Comparison of ENCODE assay signal across 11 mouse cellular contexts in genomic region chr15:77866583-77867220, GRCm38 (mm10). TPM values are rescaled to one million over a fixed set of nuclear protein-coding genes. Genes with fewer than 3 reads are reported as not detected.
DNase-seq lines count a peak whose midpoint lies in the region; ATAC-seq and TF ChIP-seq lines count a peak whose summit lies in the region.
"Had no signal": no experiment of that assay in that cellular context is flagged by ENCODE, and none has a peak within 500 bp of the region (broad histone marks: within the 10 kb centered on the region; RNA-seq: fewer than 3 reads in every experiment).

No protein-coding gene starts in this region.

- ATAC-seq in lung, postnatal 0 days = peak; percentile 57
- ATAC-seq in intestine, postnatal 0 days = peak; percentile 77
- peak; percentile 37; the same call in 1 of the 2 replicates for ATAC-seq in stomach, embryonic 14.5 days (ENCODE audit: insufficient number of reproducible peaks, insufficient read depth, low FRiP score, low read depth)
- no peak for ATAC-seq in forebrain, embryonic 16.5 days

- no peak overlapping the region for H3K9ac ChIP-seq in lung, postnatal 0 days (replicated peaks; ENCODE audit: low read depth)
- H3K9ac ChIP-seq in intestine, postnatal 0 days (ENCODE audit: low read depth, low read length) = no peak overlapping the region
- no peak overlapping the region for H3K9ac ChIP-seq in stomach, embryonic 14.5 days (replicated peaks; ENCODE audit: low read depth, low read length)
- no peak overlapping the region for H3K9ac ChIP-seq in forebrain, embryonic 16.5 days (replicated peaks; ENCODE audit: low read depth, low read length)
- H3K9ac ChIP-seq: embryonic facial prominence, embryonic 13.5 days; limb, embryonic 12.5 days; midbrain, embryonic 12.5 days had no signal

- no peaks in the 10 kb centered on the region for H3K36me3 ChIP-seq in lung, postnatal 0 days (ENCODE audit: insufficient read depth, low read length)
- H3K36me3 ChIP-seq in intestine, postnatal 0 days (ENCODE audit: control insufficient read depth, insufficient read depth) = no peaks in the 10 kb centered on the region
- no peaks in the 10 kb centered on the region for H3K36me3 ChIP-seq in stomach, embryonic 14.5 days (ENCODE audit: control insufficient read depth, insufficient read depth, low read length)
- no peaks in the 10 kb centered on the region for H3K36me3 ChIP-seq in forebrain, embryonic 16.5 days (ENCODE audit: control insufficient read depth, insufficient read depth)
- H3K36me3 ChIP-seq: embryonic facial prominence, embryonic 13.5 days; limb, embryonic 12.5 days; midbrain, embryonic 12.5 days had no signal

- DNase-seq in adrenal gland, adult (ENCODE audit: inconsistent age in 2 of 2, low spot score in 1 of 2) = peak; percentile 48 to 76
- no peak for DNase-seq in adrenal gland, adult 8-10 months
- DNase-seq in lung, postnatal 0 days (ENCODE audit: low spot score) = no peak
- no peak for DNase-seq in lung, postnatal 14 days
- DNase-seq in left cerebral cortex, adult 9 months (ENCODE audit: low spot score in 2 of 2) = no peak

- TF ChIP-seq EP300 in lung, postnatal 0 days (IDR thresholded peaks at IDR 0.05) = no peak

- no peak overlapping the region for H3K4me3 ChIP-seq in lung, postnatal 0 days (ENCODE audit: low read depth, low read length)
- H3K4me3 ChIP-seq in intestine, postnatal 0 days (ENCODE audit: low read depth, low read length) = no peak overlapping the region
- H3K4me3 ChIP-seq in stomach, embryonic 14.5 days (ENCODE audit: low read depth, low read length) = no peak overlapping the region
- H3K4me3 ChIP-seq in forebrain, embryonic 16.5 days (replicated peaks; ENCODE audit: low read length) = no peak overlapping the region
- H3K4me3 ChIP-seq: embryonic facial prominence, embryonic 13.5 days; limb, embryonic 12.5 days; midbrain, embryonic 12.5 days had no signal

- H3K9me3 ChIP-seq in lung, postnatal 0 days (ENCODE audit: low read length) = no peaks in the 10 kb centered on the region
- H3K9me3 ChIP-seq in intestine, postnatal 0 days (ENCODE audit: control insufficient read depth) = no peaks in the 10 kb centered on the region
- H3K9me3 ChIP-seq in stomach, embryonic 14.5 days (ENCODE audit: control insufficient read depth, low read depth, low read length) = no peaks in the 10 kb centered on the region
- no peaks in the 10 kb centered on the region for H3K9me3 ChIP-seq in forebrain, embryonic 16.5 days (ENCODE audit: control insufficient read depth, low read length)
- H3K9me3 ChIP-seq: embryonic facial prominence, embryonic 13.5 days; midbrain, embryonic 12.5 days had no signal

- H3K4me2 ChIP-seq in lung, postnatal 0 days (replicated peaks; ENCODE audit: low read depth, low read length) = no peak overlapping the region
- no peak overlapping the region for H3K4me2 ChIP-seq in intestine, postnatal 0 days (replicated peaks; ENCODE audit: low read depth)
- no peak overlapping the region for H3K4me2 ChIP-seq in stomach, embryonic 14.5 days (replicated peaks; ENCODE audit: low read depth, low read length)
- no peak overlapping the region for H3K4me2 ChIP-seq in forebrain, embryonic 16.5 days (ENCODE audit: low read length)
- H3K4me2 ChIP-seq: embryonic facial prominence, embryonic 13.5 days; limb, embryonic 12.5 days; midbrain, embryonic 12.5 days had no signal

- 43% methylated on average over 11 of the region's 11 CpGs for WGBS in lung, postnatal 0 days
- 40% methylated on average over 11 of the region's 11 CpGs for WGBS in intestine, postnatal 0 days
- WGBS in stomach, embryonic 14.5 days = 45% methylated on average over 11 of the region's 11 CpGs
- WGBS in forebrain, embryonic 16.5 days = 36% methylated on average over 11 of the region's 11 CpGs

- H3K4me1 ChIP-seq in lung, postnatal 0 days (ENCODE audit: insufficient read depth, low read depth, low read length) = no peaks in the 10 kb centered on the region; the same call in 1 of the 2 replicates
- H3K4me1 ChIP-seq in intestine, postnatal 0 days (replicated peaks; ENCODE audit: control insufficient read depth, insufficient read depth, low read length) = peaks cover 6% of the 10 kb centered on the region; the same call in 1 of the 2 replicates
- no peaks in the 10 kb centered on the region for H3K4me1 ChIP-seq in stomach, embryonic 14.5 days (ENCODE audit: control insufficient read depth, insufficient read depth, low read length)
- no peaks in the 10 kb centered on the region for H3K4me1 ChIP-seq in forebrain, embryonic 16.5 days (replicated peaks; ENCODE audit: control insufficient read depth, insufficient read depth, low read length)
- H3K4me1 ChIP-seq: embryonic facial prominence, embryonic 13.5 days; limb, embryonic 12.5 days had no signal

- no peak overlapping the region for H3K27ac ChIP-seq in lung, postnatal 0 days (ENCODE audit: low read length)
- no peak overlapping the region for H3K27ac ChIP-seq in intestine, postnatal 0 days (ENCODE audit: low read depth, low read length)
- no peak overlapping the region for H3K27ac ChIP-seq in stomach, embryonic 14.5 days (ENCODE audit: low read length)
- no peak overlapping the region for H3K27ac ChIP-seq in forebrain, embryonic 16.5 days (ENCODE audit: low read length)
- H3K27ac ChIP-seq: embryonic facial prominence, embryonic 13.5 days; limb, embryonic 12.5 days; midbrain, embryonic 12.5 days had no signal

- no peak for TF ChIP-seq CTCF in lung, postnatal 0 days (IDR thresholded peaks at IDR 0.05)
- TF ChIP-seq CTCF in intestine, postnatal 0 days (IDR thresholded peaks at IDR 0.05; ENCODE audit: low read depth) = no peak

- no peaks in the 10 kb centered on the region for H3K27me3 ChIP-seq in lung, postnatal 0 days (replicated peaks; ENCODE audit: insufficient read depth, low read length)
- no peaks in the 10 kb centered on the region for H3K27me3 ChIP-seq in intestine, postnatal 0 days (replicated peaks; ENCODE audit: control insufficient read depth, insufficient read depth, low read length)
- no peaks in the 10 kb centered on the region for H3K27me3 ChIP-seq in stomach, embryonic 14.5 days (ENCODE audit: control insufficient read depth, insufficient read depth, low read length)
- H3K27me3 ChIP-seq in forebrain, embryonic 16.5 days (replicated peaks; ENCODE audit: control insufficient read depth, insufficient read depth, low read length) = no peaks in the 10 kb centered on the region
- H3K27me3 ChIP-seq: embryonic facial prominence, embryonic 13.5 days; limb, embryonic 12.5 days; midbrain, embryonic 12.5 days had no signal

RNA-seq across cellular contexts. Expression of gene Myh9, which starts 24.7 kb away (rescaled TPM):
- total RNA-seq in adrenal gland, adult 8-10 months (2022) = 100 to 1,000 TPM; 304 to 366 (median 340) TPM
- 59.3 and 67.3 TPM in 2 replicates for polyA plus RNA-seq in lung, postnatal 0 days (2015; fragmentation: Nextera tagmentation; extraction: Ambion mirVana)
- 25.7 and 27.7 TPM in 2 replicates for polyA plus RNA-seq in intestine, postnatal 0 days (2015; fragmentation: Nextera tagmentation; extraction: Ambion mirVana)
- polyA plus RNA-seq in stomach, embryonic 14.5 days (2014; fragmentation: Nextera tagmentation; extraction: Ambion mirVana) = 75.4 and 77.1 TPM in 2 replicates
- polyA plus RNA-seq in forebrain, embryonic 16.5 days (2015; fragmentation: Nextera tagmentation; extraction: Ambion mirVana) = 12.2 and 13.6 TPM in 2 replicates

Comparison
In these comparisons a context has a peak if more than half of its experiments do, and no peak if none do; other contexts are left out.
1. DNase-seq: peak in adrenal gland, adult (2 of 2); none in adrenal gland, adult 8-10 months (single experiment), lung, postnatal 0 days (single experiment), lung, postnatal 14 days (single experiment) and left cerebral cortex, adult 9 months (0 of 2).